Mouse (Mus musculus): Measurements from ENCODE around the gene Rai1. TPM values are rescaled to one million over a fixed set of nuclear protein-coding genes. Genes with fewer than 3 reads are reported as not detected.

Gene Rai1
- polyA plus RNA-seq, 1 experiment from 2014 or later: 34.4 TPM

GRCm38 (mm10) chr11:60175371-60176181 lies 70.8 kb downstream of the Rai1 start:
- Histone ChIP-seq H3K9me3 (ENCODE audit: control insufficient read depth, low read length) (no peaks in the 10 kb centered on the region), H3K9ac (ENCODE audit: low read depth, low read length) (peak overlapping the region; percentile 79), H3K4me3 (ENCODE audit: low read length) (peak overlapping the region; percentile 66), H3K4me2 (replicated peaks; ENCODE audit: low read depth, low read length) (peak overlapping the region; percentile 100), H3K36me3 (ENCODE audit: control insufficient read depth, insufficient read depth, low read length) (no peaks in the 10 kb centered on the region), H3K27me3 (ENCODE audit: control insufficient read depth, insufficient read depth, low read length) (no peaks in the 10 kb centered on the region), H3K27ac (ENCODE audit: low read depth, low read length) (peak overlapping the region; percentile 90), H3K4me1 (ENCODE audit: control insufficient read depth, insufficient read depth, low read length) (peaks cover 44% of the 10 kb centered on the region)
- ATAC-seq (ENCODE audit: low FRiP score, low TSS enrichment): peak; percentile 47
- WGBS: under 1% methylated on average over 66 of the region's 66 CpGs

GRCm38 (mm10) chr11:60176182-60176974 lies 71.6 kb downstream of the Rai1 start:
- ATAC-seq (ENCODE audit: low FRiP score, low TSS enrichment): peak; percentile 63
- under 1% methylated on average over 69 of the region's 71 CpGs for WGBS
- Histone ChIP-seq H3K4me1 (ENCODE audit: control insufficient read depth, insufficient read depth, low read length) (peaks cover 44% of the 10 kb centered on the region), H3K27me3 (ENCODE audit: control insufficient read depth, insufficient read depth, low read length) (no peaks in the 10 kb centered on the region), H3K4me2 (replicated peaks; ENCODE audit: low read depth, low read length) (peak overlapping the region; percentile 100), H3K9me3 (ENCODE audit: control insufficient read depth, low read length) (no peaks in the 10 kb centered on the region), H3K4me3 (ENCODE audit: low read length) (peak overlapping the region; percentile 66), H3K36me3 (ENCODE audit: control insufficient read depth, insufficient read depth, low read length) (no peaks in the 10 kb centered on the region), H3K9ac (ENCODE audit: low read depth, low read length) (peak overlapping the region; percentile 79), H3K27ac (ENCODE audit: low read depth, low read length) (peak overlapping the region; percentile 90)

DNA sequence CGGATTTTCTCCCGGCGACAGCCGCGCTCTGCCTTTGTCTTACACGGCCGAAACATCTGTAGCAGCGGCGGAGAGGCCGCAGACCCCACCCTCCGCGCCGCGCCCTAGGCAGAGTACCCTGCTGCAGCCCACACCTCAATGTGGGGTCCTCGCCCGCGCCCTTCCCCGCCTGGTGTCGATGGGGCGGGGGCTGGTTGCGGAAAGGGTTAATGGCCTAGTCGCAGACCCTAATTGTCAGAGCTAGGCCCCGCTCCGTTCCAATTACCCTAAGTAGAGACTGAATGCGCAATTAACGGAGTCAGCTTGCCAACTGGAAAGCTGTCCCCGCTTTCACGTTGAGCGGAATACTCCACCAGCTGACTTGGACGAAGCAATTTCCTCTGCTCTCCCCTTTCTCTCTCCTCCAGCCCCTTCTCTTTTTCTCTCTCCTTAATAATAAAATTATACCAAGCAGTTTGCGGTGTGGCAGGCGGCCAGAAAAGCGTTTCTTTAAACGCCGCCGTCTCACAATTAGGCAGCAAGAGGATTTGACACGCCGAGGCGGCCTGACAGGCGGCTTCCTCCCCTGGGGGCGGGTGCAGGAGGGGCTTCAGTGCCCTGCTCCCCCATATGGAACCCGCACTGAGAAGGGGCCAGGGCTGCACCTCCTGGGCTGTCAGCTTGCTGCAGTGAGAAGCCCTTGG lies 72.3 kb downstream of the Rai1 start:
- ATAC-seq (ENCODE audit: low FRiP score, low TSS enrichment): peak; percentile 54
- Histone ChIP-seq H3K9ac (ENCODE audit: low read depth, low read length) (peak overlapping the region; percentile 79), H3K27ac (ENCODE audit: low read depth, low read length) (peak overlapping the region; percentile 90), H3K27me3 (ENCODE audit: control insufficient read depth, insufficient read depth, low read length) (no peaks in the 10 kb centered on the region), H3K9me3 (ENCODE audit: control insufficient read depth, low read length) (no peaks in the 10 kb centered on the region), H3K4me2 (replicated peaks; ENCODE audit: low read depth, low read length) (peak overlapping the region; percentile 100), H3K36me3 (ENCODE audit: control insufficient read depth, insufficient read depth, low read length) (no peaks in the 10 kb centered on the region), H3K4me1 (ENCODE audit: control insufficient read depth, insufficient read depth, low read length) (peaks cover 51% of the 10 kb centered on the region), H3K4me3 (ENCODE audit: low read length) (peak overlapping the region; percentile 66)
- under 1% methylated on average over 39 of the region's 42 CpGs for WGBS

- Histone ChIP-seq H3K4me1 (ENCODE audit: control insufficient read depth, insufficient read depth, low read length) (peaks cover 56% of the 10 kb centered on the region), H3K4me3 (ENCODE audit: low read length) (peak overlapping the region; percentile 66; the same call in 1 of the 2 replicates), H3K36me3 (ENCODE audit: control insufficient read depth, insufficient read depth, low read length) (no peaks in the 10 kb centered on the region), H3K9me3 (ENCODE audit: control insufficient read depth, low read length) (no peaks in the 10 kb centered on the region), H3K4me2 (replicated peaks; ENCODE audit: low read depth, low read length) (peak overlapping the region; percentile 100; the same call in 1 of the 2 replicates), H3K27me3 (ENCODE audit: control insufficient read depth, insufficient read depth, low read length) (no peaks in the 10 kb centered on the region), H3K9ac (ENCODE audit: low read depth, low read length) (peak overlapping the region; percentile 79; the same call in 1 of the 2 replicates), H3K27ac (ENCODE audit: low read depth, low read length) (0 out of 2 replicates have a peak overlapping the region, but pooled peaks have one; percentile 90)
- WGBS: 29% methylated on average over 6 of the region's 6 CpGs
- no peak for ATAC-seq (ENCODE audit: low FRiP score, low TSS enrichment)
Measured at GRCm38 (mm10) chr11:60178005-60178404, 73.2 kb downstream of the Rai1 start.

- Histone ChIP-seq H3K36me3 (ENCODE audit: control insufficient read depth, insufficient read depth, low read length) (no peaks in the 10 kb centered on the region), H3K27ac (ENCODE audit: low read depth, low read length) (no peak overlapping the region), H3K9me3 (ENCODE audit: control insufficient read depth, low read length) (no peaks in the 10 kb centered on the region), H3K27me3 (ENCODE audit: control insufficient read depth, insufficient read depth, low read length) (no peaks in the 10 kb centered on the region), H3K4me2 (replicated peaks; ENCODE audit: low read depth, low read length) (no peak overlapping the region; the same call in none of the 2 replicates), H3K4me1 (ENCODE audit: control insufficient read depth, insufficient read depth, low read length) (peaks cover 55% of the 10 kb centered on the region), H3K9ac (ENCODE audit: low read depth, low read length) (no peak overlapping the region), H3K4me3 (ENCODE audit: low read length) (no peak overlapping the region)
- ATAC-seq (ENCODE audit: low FRiP score, low TSS enrichment): no peak
Measured at GRCm38 (mm10) chr11:60178506-60178905, 73.7 kb downstream of the Rai1 start.

DNA sequence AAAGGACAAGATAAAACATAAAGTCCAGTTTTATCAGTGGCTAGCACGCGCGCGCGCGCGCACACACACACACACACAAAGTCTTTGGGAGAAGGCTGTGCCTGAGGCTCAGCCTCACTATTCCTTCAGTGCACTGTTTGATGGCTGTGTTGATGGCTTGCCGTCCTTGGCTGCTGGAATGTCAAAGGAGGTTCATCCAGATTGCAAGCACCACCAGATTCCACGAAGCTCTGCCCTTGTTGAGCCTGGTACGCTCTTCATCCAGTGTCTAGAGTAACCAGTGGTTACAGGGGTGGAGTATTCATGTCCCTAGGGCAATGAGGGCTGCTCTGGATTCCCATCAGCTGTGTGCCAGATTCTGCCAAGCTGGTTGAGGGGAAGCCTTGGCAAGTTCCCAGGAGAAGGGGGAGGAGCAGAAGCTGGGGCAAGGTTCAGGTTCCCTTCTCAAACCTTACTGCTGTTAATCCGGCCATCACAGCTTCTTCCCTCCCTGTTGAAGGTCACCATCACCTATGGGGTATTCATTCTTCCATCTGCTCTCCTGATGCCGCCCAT lies 77.4 kb downstream of the Rai1 start:
- no peak for ATAC-seq (ENCODE audit: low FRiP score, low TSS enrichment)
- H3K4me1 ChIP-seq (ENCODE audit: control insufficient read depth, insufficient read depth, low read length): peaks cover 55% of the 10 kb centered on the region
- no peak overlapping the region for H3K9ac ChIP-seq (ENCODE audit: low read depth, low read length)
- WGBS: 78% methylated on average over 12 of the region's 12 CpGs
- no peak overlapping the region for H3K27ac ChIP-seq (ENCODE audit: low read depth, low read length)
- H3K4me3 ChIP-seq (ENCODE audit: low read length): no peak overlapping the region
- peaks cover 26% of the 10 kb centered on the region for H3K36me3 ChIP-seq (ENCODE audit: control insufficient read depth, insufficient read depth, low read length)
- H3K4me2 ChIP-seq (replicated peaks; ENCODE audit: low read depth, low read length): no peak overlapping the region
- H3K27me3 ChIP-seq (ENCODE audit: control insufficient read depth, insufficient read depth, low read length): no peaks in the 10 kb centered on the region
- H3K9me3 ChIP-seq (ENCODE audit: control insufficient read depth, low read length): no peaks in the 10 kb centered on the region

- Histone ChIP-seq H3K4me3 (ENCODE audit: low read length) (no peak overlapping the region), H3K4me2 (replicated peaks; ENCODE audit: low read depth, low read length) (no peak overlapping the region), H3K27ac (ENCODE audit: low read depth, low read length) (no peak overlapping the region), H3K36me3 (ENCODE audit: control insufficient read depth, insufficient read depth, low read length) (peaks cover 32% of the 10 kb centered on the region), H3K9ac (ENCODE audit: low read depth, low read length) (no peak overlapping the region), H3K9me3 (ENCODE audit: control insufficient read depth, low read length) (no peaks in the 10 kb centered on the region), H3K27me3 (ENCODE audit: control insufficient read depth, insufficient read depth, low read length) (no peaks in the 10 kb centered on the region), H3K4me1 (ENCODE audit: control insufficient read depth, insufficient read depth, low read length) (peaks cover 50% of the 10 kb centered on the region)
- WGBS: 63% methylated on average over 2 of the region's 2 CpGs
- ATAC-seq (ENCODE audit: low FRiP score, low TSS enrichment): no peak
Measured at GRCm38 (mm10) chr11:60182741-60183140, 77.9 kb downstream of the Rai1 start.

DNA sequence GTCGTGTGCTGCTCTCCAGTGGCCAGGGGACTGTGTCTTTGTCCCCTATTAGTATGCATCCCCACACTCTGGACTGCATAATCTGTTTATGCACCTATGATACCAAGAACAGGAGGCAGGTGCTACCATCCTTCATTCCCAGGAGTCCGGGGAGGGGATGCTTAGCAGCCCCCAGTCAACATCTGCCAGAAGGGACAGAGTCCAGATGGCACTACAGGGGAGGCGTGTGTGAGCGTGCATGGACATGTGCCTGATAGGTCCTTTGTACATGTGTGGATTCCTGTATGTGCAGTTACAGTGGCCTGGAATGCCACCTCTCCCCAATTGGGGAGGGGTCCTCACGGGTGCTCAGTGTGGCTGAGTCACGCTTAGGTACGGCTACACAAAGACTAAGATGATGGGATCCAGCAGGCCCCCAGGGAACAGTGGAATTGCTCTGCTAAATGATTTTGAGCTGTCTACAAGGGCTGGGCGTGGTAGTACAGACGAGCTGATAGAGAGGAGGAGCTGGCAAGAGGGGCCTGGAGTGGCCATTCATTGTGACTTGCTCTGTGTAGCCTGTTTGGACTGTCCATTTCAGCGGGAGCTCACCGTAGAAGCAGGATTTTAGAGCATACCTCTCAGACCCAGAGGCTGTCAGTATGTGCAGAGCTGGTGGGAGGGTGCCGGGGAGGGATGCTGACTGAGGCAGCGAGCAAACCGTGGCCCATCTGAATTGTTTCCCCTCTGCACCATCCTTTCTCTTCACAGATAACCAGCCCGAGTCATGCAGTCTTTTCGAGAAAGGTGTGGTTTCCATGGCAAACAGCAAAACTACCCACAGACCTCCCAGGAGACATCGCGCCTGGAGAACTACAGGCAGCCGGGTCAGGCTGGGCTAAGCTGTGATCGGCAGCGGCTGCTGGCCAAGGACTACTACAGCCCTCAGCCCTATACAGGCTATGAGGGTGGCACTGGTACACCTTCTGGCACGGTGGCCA lies 79.8 kb downstream of the Rai1 start:
- H3K4me2 ChIP-seq (replicated peaks; ENCODE audit: low read depth, low read length): no peak overlapping the region
- no peak overlapping the region for H3K9ac ChIP-seq (ENCODE audit: low read depth, low read length)
- H3K9me3 ChIP-seq (ENCODE audit: control insufficient read depth, low read length): no peaks in the 10 kb centered on the region
- H3K27ac ChIP-seq (ENCODE audit: low read depth, low read length): no peak overlapping the region
- peaks cover 51% of the 10 kb centered on the region for H3K36me3 ChIP-seq (ENCODE audit: control insufficient read depth, insufficient read depth, low read length)
- no peaks in the 10 kb centered on the region for H3K27me3 ChIP-seq (ENCODE audit: control insufficient read depth, insufficient read depth, low read length)
- 68% methylated on average over 22 of the region's 22 CpGs for WGBS
- H3K4me1 ChIP-seq (ENCODE audit: control insufficient read depth, insufficient read depth, low read length): peaks cover 38% of the 10 kb centered on the region
- no peak overlapping the region for H3K4me3 ChIP-seq (ENCODE audit: low read length)
- ATAC-seq (ENCODE audit: low FRiP score, low TSS enrichment): no peak

Data from kidney, embryonic 14.5 days (tissue).